Mouse (Mus musculus) hindbrain, postnatal 0 days (tissue): ENCODE measurements around the gene Anapc16. TPM values are rescaled to one million over a fixed set of nuclear protein-coding genes. Genes with fewer than 3 reads are reported as not detected.
"Not testable (repeated sequence)": the region's sequence is repeated elsewhere in the genome, so short reads cannot be mapped to it uniquely, and the experiment has no call there.

Experiments
- ATAC-seq: fragments of 200-750 bp; cut with Nextera tagmentation; 2 replicates; pipeline ENCODE4 v1.8.0; 2017; ENCODE audit warnings: mild to moderate bottlenecking, moderate TSS enrichment, moderate library complexity
- DNase-seq: peaks from one replicate; pipeline ENCODE4 v3.0.0-alpha.2; 2015; ENCODE audit warnings: low spot score
- H3K27ac ChIP-seq: fragments of 300-500 bp; sonication (generic); 2 replicates; pipeline ENCODE4 v1.5.1; 2014; ENCODE audit warnings: mild to moderate bottlenecking
- H3K27me3 ChIP-seq: fragments of 300-500 bp; sonication (generic); 2 replicates; pipeline ENCODE4 v1.6.1; 2014; ENCODE audit warnings: low read length, mixed read lengths; ENCODE audit not compliant: insufficient read depth
- H3K36me3 ChIP-seq: fragments of 300-500 bp; sonication (generic); 2 replicates; pipeline ENCODE4 v1.6.1; 2014; ENCODE audit warnings: low read length, mixed read lengths; ENCODE audit not compliant: insufficient read depth
- H3K4me1 ChIP-seq: fragments of 300-500 bp; sonication (generic); 2 replicates; pipeline ENCODE4 v1.6.1; 2014; ENCODE audit warnings: antibody characterized with exemption, low read length, mixed read lengths; ENCODE audit not compliant: insufficient read depth
- H3K4me2 ChIP-seq: fragments of 300-500 bp; sonication (generic); 2 replicates; pipeline ENCODE4 v1.6.1; 2014; ENCODE audit warnings: low read depth, mild to moderate bottlenecking, low read length, moderate library complexity, mixed read lengths
- H3K4me3 ChIP-seq: fragments of 300-500 bp; sonication (generic); 2 replicates; pipeline ENCODE4 v1.5.1; 2014; ENCODE audit warnings: low read length
- H3K9ac ChIP-seq: fragments of 300-500 bp; sonication (generic); replicated peaks from 2 replicates; pipeline ENCODE4 v1.6.1; 2014; ENCODE audit warnings: mild to moderate bottlenecking, low read length, moderate library complexity, mixed read lengths
- H3K9me3 ChIP-seq: fragments of 300-500 bp; sonication (generic); 2 replicates; pipeline ENCODE4 v1.6.1; 2016; ENCODE audit warnings: low read length, mixed read lengths
- CTCF ChIP-seq: IDR thresholded peaks from 2 replicates; pipeline ENCODE4 v1.5.1; 2016; ENCODE audit warnings: antibody characterized with exemption, control low read depth, low read depth
- WGBS: fragments of 180-500 bp; shearing (Covaris S2); extraction: QIAGEN DNeasy Blood & Tissue Kit; methylation state at CpG from one replicate; pipeline ENCODE4 v1.1.7; 2014; 5-methylcytosine and 5-hydroxymethylcytosine counted together
- polyA plus RNA-seq: library from polyadenylated mRNA; unstranded; fragments of >200 nt; fragmentation: Nextera tagmentation; extraction: Ambion mirVana; gene quantifications from 2 replicates; pipeline ENCODE4 v1.2.1, GENCODE M21; 2015
- total RNA-seq: library from RNA; depleted of rRNA; stranded (reverse); fragments of >200 nt; gene quantifications from 2 replicates; pipeline ENCODE4 v1.2.3, GENCODE M21; 2014

Gene Anapc16
- total and polyA plus RNA-seq, 2 experiments from 2014 or later: 70.1 to 133 TPM

DNA sequence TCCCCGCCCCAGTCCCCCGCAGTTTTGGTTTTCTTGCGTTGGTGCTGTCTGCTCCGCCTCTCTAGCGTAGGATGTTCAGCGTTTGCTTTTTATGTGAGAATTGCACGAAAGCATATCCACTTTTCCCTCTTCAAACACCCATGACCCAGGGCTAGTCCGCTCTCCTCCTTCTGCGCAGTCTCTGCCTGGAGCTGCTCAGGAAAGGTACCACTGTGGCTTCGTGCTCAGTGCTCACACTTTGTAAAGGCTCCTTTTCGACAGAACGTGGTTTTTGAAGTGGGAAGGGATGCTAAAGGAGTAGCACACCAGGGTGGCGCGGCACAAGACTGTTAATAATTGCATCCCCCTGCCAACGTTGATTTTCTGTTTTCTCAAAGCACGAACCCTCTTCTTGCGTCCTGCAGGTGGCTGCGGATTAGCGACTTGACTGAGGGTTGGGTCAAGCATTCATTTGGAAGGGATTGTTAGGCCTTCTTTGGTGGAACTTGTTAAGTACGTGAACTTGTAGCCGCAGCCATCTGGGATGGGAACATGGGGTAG is 348 bp upstream of the Anapc16 start:
- H3K9ac ChIP-seq: peak overlapping the region; percentile 71
- H3K9me3 ChIP-seq: no peaks in the 10 kb centered on the region
- TF ChIP-seq CTCF: peak; percentile 46
- under 1% methylated on average over 21 of the region's 21 CpGs for WGBS
- ATAC-seq (no peak), DNase-seq (peak; percentile 63)
- H3K4me1 ChIP-seq: no peaks in the 10 kb centered on the region; the same call in 1 of the 2 replicates
- H3K4me2 ChIP-seq: peak overlapping the region; percentile 79
- peak overlapping the region; percentile 53 for H3K4me3 ChIP-seq
- H3K27me3 ChIP-seq: no peaks in the 10 kb centered on the region
- peak overlapping the region; percentile 98 for H3K27ac ChIP-seq
- H3K36me3 ChIP-seq: no peaks in the 10 kb centered on the region; the same call in 1 of the 2 replicates

GRCm38 (mm10) chr10:60002203-60002602 is 732 bp downstream of the Anapc16 start:
- peak overlapping the region; percentile 79 for H3K4me2 ChIP-seq
- no peaks in the 10 kb centered on the region for H3K27me3 ChIP-seq
- H3K4me3 ChIP-seq: peak overlapping the region; percentile 53
- ATAC-seq (no peak), DNase-seq (peak; percentile 44)
- no peaks in the 10 kb centered on the region for H3K36me3 ChIP-seq
- no peaks in the 10 kb centered on the region; the same call in 1 of the 2 replicates for H3K4me1 ChIP-seq
- H3K9ac ChIP-seq: peak overlapping the region; percentile 71
- WGBS: 5% methylated on average over 12 of the region's 12 CpGs
- peak overlapping the region; percentile 98 for H3K27ac ChIP-seq
- no peaks in the 10 kb centered on the region for H3K9me3 ChIP-seq
- TF ChIP-seq CTCF: no peak

DNA sequence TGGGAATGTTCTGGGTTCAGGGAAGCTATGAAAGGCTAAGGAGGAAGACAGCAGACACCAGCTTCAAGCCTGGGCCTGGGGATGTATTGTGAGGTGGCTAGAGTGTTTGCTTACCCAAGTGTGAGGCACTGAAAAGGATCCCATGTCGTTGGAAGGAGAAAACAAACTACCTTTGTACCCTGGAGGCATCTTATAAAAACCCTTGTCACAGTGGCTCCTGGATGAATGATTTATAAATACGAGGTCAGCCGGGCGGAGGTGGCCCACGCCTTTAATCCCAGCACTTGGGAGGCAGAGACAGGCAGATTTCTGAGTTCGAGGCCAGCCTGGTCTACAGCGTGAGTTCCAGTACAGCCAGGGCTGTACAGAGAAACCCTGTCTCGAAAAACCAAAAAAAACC is 1.3 kb downstream of the Anapc16 start:
- H3K9ac ChIP-seq, ATAC-seq: not testable (repeated sequence)
- WGBS: 84% methylated on average over 8 of the region's 8 CpGs

DNA sequence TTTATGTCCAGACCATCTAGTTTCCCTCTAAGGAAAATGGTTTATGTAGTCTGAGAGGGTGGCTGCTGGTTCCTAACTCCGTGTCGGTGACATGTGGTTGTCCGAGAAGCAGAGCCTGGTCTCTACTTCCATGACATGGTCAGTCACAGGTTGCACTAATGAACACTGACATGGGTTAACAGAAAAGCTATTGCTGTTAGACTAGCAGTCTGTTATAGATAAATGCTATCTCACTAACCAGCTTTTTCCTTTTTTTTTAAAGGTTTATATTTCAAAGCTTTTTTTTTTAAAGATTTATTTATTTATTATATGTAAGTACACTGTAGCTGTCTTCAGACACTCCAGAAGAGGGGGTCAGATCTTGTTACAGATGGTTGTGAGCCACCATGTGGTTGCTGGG is 3.9 kb downstream of the Anapc16 start:
- Histone ChIP-seq H3K36me3 (no peaks in the 10 kb centered on the region), H3K27me3 (no peaks in the 10 kb centered on the region), H3K27ac (no peak overlapping the region), H3K9me3 (no peaks in the 10 kb centered on the region), H3K4me3 (no peak overlapping the region), H3K9ac (no peak overlapping the region), H3K4me2 (no peak overlapping the region), H3K4me1 (no peaks in the 10 kb centered on the region; the same call in 1 of the 2 replicates)
- ATAC-seq (no peak), DNase-seq (no peak)
- WGBS: 92% methylated on average over 3 of the region's 3 CpGs
- no peak for TF ChIP-seq CTCF

More for the DNA sequence above, 1.3 kb downstream of the Anapc16 start:
- H3K36me3 ChIP-seq, DNase-seq, H3K9me3 ChIP-seq, H3K27me3 ChIP-seq, H3K4me1 ChIP-seq: not testable (repeated sequence)
- Histone ChIP-seq H3K27ac (0 out of 2 replicates have a peak overlapping the region, but pooled peaks have one; percentile 98), H3K4me2 (peak overlapping the region; percentile 79), H3K4me3 (peak overlapping the region; percentile 53)

GRCm38 (mm10) chr10:59997591-59997990 is 5.3 kb downstream of the Anapc16 start:
- Histone ChIP-seq H3K9me3 (no peaks in the 10 kb centered on the region), H3K27me3 (no peaks in the 10 kb centered on the region), H3K4me2 (no peak overlapping the region), H3K4me1 (no peaks in the 10 kb centered on the region; the same call in 1 of the 2 replicates), H3K27ac (no peak overlapping the region), H3K4me3 (no peak overlapping the region), H3K36me3 (no peaks in the 10 kb centered on the region), H3K9ac (no peak overlapping the region)
- WGBS: 11% methylated on average over 7 of the region's 7 CpGs
- DNase-seq: peak; percentile 87
- TF ChIP-seq CTCF: peak; percentile 76
- 0 out of 2 replicates have a peak, but pooled peaks have one; percentile 16 for ATAC-seq

GRCm38 (mm10) chr10:59995889-59996288 is 7.0 kb downstream of the Anapc16 start:
- 93% methylated on average over 6 of the region's 6 CpGs for WGBS

DNA sequence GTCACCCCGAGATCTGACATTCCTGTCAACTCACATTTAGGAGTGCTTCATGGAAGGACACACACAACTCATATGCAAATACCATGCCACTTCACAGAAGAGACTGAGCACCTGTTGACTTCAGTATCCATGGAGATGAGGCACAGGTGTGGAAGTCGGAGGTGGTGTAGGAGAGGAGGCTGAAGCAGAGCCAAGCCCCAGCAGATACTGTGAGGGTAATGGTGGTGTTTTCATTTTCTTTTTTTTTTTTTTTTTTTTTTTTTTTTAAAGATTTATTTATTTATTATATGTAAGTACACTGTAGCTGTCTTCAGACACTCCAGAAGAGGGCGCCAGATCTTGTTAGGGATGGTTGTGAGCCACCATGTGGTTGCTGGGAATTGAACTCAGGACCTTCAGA is 9.1 kb downstream of the Anapc16 start:
- ATAC-seq, H3K4me2 ChIP-seq, DNase-seq, H3K27me3 ChIP-seq, H3K9ac ChIP-seq, H3K4me1 ChIP-seq, H3K27ac ChIP-seq, H3K4me3 ChIP-seq, H3K9me3 ChIP-seq: not testable (repeated sequence)
- WGBS: 90% methylated on average over 2 of the region's 3 CpGs
- H3K36me3 ChIP-seq: peaks cover 15% of the 10 kb centered on the region

More at GRCm38 (mm10) chr10:59995889-59996288, 7.0 kb downstream of the Anapc16 start:
- H3K4me3 ChIP-seq: no peak overlapping the region
- no peaks in the 10 kb centered on the region for H3K4me1 ChIP-seq
- no peak overlapping the region for H3K9ac ChIP-seq
- no peak for TF ChIP-seq CTCF
- no peak for DNase-seq
- no peaks in the 10 kb centered on the region for H3K27me3 ChIP-seq
- 0 out of 2 replicates have a peak, but pooled peaks cover under 1% of the 10 kb centered on the region for H3K36me3 ChIP-seq
- no peak overlapping the region for H3K27ac ChIP-seq
- ATAC-seq: no peak
- H3K9me3 ChIP-seq: no peaks in the 10 kb centered on the region
- H3K4me2 ChIP-seq: no peak overlapping the region
